Mouse (Mus musculus): ENCODE results near the gene Gsdma2.
"Not testable (repeated sequence)": the region's sequence is repeated elsewhere in the genome, so short reads cannot be mapped to it uniquely, and the experiment has no call there.

The Gsdma2 gene

DNA sequence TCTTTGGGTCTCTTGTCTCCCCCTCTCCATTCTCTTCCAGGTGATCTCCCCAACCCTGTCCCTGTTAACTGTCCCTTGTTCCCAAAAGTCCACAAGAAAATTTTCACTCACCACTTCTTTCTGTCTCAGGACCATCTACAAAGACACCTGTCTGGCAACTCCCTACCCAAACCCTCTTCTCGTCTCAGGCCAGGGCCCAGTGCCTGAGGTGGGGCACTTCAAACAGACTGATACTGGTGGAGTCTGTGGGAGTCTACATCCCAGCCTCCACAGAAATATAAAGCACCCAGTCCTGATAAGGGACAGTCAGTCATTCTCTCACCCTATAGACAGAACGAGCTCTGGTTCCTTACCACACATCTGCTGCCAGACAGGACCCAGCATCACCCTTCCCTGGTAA, at the start of gene Gsdma2:
Gsdma2 (plus strand) TSS at position 301 of the 400 bp plus-strand sequence.
- no peak for DNase-seq (ENCODE audit: low read depth, low spot score)

DNA sequence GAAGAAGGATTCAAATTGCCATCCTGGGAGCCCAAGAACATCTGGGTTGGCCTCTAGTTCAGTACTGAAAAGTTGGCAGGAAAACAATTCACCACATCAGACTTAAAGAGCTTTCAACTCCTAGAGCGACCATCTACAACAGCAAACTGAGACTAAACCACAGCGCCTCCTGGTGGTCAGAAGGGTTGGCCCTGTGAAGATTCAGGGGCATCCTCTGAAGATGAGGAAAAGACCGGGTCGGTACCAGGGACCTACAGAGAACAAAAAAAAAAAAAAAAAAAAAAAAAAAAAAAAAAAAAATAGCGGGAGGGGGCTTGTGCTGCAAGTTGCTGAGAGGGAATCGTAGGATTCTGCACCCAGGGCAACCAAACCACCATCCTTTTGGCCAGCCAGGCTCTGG, 49.2 kb upstream of the Gsdma2 start:
- no peak for DNase-seq (ENCODE audit: low read depth, low spot score)

DNA sequence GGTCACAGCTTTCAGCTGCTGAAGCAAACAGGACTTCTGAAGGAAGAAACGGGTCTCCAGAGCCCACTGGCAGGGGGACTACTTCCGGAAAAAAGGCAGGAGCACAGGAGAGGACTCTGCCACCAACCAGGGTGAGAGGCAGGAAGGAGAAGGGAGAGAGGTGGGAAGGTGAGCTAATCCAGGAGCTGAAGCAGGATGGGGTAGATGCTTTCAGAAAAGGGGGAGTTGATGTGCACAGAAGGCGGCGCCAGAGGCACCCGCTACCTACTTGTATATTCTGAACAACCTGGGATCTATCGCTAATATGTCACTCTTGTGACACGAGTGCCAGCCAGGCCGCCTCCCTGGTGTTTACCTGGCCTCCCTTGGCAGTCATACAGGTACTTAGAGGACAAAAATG, 48.6 kb upstream of the Gsdma2 start, which contains the start of gene Lrrc3c:
Lrrc3c (plus strand) TSS at position 301 of the 400 bp plus-strand sequence.
- DNase-seq (ENCODE audit: low read depth, low spot score): no peak

DNA sequence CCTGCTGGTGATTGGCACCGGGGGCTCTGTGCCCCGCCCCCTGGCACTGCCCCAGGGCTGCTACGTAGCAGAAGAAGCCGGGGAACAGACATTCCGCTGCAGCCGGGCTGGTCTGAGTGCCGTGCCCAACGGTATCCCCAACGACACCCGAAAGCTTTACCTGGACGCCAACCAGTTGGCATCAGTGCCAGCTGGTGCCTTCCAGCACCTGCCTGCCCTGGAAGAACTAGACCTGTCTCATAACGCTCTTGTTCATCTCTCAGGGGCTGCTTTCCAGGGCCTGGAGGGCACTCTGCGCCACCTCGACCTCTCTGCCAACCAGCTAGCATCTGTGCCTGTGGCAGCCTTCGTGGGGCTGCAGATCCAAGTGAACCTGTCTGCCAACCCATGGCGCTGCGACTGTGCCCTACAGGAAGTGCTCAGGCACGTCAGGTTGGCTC, 47.7 kb upstream of the Gsdma2 start:
- DNase-seq (ENCODE audit: low read depth, low spot score): no peak

DNA sequence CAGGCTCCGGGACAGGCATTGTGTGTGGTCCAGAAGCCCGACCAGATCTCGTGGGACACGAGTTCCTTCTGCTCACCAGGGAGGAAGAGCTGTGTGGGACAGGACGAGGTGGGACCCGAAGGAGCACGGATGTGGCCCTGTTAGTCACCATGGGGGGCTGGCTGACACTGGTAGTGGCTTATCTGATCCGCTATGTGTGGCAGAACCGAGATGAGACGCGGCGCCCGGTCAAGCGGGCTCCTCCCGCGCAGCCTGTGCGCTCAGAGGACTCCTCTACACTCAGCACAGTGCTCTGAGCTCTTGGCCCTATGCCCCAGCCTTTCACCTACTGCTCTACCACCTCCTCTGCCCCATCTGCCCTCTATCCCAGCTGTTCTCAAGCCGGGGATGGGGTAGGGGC, 47.3 kb upstream of the Gsdma2 start:
- no peak for DNase-seq (ENCODE audit: low read depth, low spot score)

DNA sequence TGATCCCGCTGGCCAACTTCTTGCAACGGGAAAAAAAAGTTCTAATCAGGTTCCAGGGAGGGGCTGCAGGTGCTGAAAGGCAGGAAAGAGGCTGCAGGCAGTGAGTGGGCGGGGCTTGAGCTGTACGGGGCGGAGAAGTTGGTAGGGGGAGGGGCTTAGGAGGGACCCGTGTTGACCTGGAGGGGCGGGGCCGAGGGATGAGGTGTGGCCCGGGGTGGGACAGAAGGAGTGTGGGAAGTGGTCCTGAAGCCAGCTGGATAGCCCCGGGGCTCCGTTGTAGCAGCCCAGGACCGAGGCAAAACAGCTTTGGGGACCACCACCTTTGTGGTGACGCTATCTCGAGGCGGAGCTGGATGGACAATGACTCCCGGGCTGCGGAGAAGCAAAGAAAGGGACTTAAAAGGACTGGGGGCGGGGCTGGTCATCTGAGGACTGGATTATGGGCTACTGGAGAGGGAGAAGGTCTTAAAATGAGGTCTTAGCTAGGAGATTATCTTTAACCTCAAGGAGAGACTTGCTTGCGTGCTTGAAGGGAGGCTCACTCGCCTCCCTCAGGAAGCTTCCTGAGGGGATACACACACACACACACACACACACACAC, 44.4 kb upstream of the Gsdma2 start:
- no peak for DNase-seq (ENCODE audit: low read depth, low spot score)

DNA sequence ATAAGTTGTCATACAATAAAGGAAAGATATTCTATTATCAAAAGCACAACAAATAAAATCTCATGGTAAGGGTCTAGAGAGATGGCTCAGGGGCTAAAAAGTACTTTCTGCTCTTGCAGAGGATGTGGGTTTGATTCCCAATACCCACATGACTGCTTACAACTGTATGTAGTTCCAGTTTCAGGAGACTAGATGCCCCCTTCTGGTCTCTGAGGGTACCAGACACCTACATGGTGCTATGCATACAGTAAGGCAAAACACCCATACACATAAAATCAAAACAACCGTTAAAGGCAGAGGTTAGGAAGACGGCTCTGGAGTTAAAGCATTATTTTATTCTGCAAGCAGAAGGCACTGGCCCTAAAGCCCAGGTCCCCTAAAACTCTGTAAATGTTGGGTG, 42.6 kb upstream of the Gsdma2 start:
- DNase-seq (ENCODE audit: low read depth, low spot score): no peak

DNA sequence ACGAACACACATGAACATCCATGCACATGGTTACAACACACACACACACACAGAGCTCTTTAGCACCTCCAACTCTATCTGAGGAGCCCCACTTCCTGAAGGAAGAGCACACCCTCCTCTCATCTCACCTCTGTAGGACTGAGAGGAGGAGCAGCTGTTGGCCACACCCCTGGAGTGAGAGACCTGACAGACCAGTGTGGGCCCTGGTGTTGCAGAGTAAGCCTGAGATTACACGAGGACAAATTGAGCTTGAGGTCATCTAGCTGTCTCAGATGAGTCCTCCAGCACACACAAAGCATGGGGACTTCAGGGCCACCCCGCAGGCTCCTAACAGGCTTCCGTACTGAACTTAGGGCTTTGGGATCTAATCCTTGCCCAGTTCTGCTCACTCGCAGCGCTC, 41.6 kb upstream of the Gsdma2 start:
- not testable (repeated sequence) for DNase-seq (ENCODE audit: low read depth, low spot score)

DNA sequence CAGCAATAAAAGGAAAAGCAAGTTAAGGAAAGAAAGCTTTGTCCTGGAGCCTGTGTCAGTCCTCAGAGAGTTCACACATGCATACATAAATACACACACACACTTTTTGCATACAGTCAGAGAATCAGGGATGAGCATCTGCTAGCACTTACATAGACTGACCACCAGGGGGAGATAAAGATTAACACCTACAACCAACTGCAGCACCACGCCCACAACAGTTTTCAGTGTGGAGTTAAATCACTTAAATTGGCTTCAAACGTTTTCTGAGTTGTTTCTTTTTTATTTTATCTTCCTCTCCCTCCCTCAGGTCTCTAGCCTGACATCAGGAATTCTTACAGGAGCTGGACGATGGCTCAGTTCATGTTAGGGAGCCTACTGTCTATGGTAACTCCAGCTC, 39.8 kb upstream of the Gsdma2 start:
- DNase-seq (ENCODE audit: low read depth, low spot score): no peak

DNA sequence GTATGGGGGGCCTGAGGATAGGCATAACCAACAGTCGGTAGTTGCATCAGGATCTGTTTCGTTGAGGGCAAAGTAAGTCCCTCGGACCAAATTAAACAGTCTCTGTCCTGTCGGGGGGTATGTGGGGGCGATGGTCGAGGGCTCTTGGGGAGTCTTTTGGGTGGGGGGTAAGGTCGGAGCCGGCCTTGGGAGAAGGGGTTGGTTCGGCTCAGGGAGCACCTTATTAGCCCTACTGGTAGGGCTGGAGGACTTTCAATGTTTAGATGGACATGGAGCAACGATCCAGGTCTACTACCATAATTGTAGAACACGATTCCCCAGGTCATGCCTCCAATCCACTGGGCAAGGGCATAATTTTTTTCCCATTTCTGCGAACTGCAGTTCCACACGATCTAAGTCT, 25.8 kb upstream of the Gsdma2 start:
- no peak for DNase-seq (ENCODE audit: low read depth, low spot score)

DNA sequence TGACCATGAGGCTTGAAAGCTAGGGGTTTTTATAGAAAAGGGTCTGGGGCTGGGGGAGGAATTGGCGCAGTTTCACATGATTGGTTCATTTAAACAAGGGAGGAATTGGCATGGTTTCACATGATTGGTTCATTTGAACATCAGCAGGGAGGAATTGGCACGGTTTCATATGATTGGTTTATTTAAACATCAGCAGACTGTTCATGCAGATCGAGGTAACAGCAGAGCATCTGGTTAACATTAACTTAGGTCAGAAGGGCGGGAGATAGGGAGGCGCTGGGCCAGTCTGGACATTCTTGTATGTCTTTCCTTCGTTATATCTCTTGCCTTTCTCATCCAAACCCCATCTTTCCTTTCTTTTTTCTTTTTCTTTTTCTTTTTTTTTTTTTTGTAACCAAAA, 22.6 kb upstream of the Gsdma2 start:
- DNase-seq (ENCODE audit: low read depth, low spot score): not testable (repeated sequence)

DNA sequence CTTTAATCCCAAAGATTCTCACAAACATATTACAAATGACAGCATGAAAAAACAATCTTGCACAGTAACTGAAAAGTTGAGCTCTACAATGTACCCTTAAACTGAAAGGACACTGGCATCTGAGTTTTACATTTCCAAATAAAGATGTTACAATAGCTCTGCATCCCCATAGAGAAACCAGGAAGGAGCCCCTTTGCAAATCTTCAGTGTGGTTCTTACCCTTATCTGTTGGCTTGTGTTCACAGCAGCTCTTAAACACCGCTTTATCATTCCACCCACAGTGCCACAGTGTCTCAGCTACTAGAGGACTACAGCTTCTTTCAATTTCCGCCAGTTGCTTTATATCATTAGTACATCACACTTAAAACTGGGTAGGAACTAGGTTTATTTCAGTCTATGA, 22.2 kb upstream of the Gsdma2 start:
- not testable (repeated sequence) for DNase-seq (ENCODE audit: low read depth, low spot score)

DNA sequence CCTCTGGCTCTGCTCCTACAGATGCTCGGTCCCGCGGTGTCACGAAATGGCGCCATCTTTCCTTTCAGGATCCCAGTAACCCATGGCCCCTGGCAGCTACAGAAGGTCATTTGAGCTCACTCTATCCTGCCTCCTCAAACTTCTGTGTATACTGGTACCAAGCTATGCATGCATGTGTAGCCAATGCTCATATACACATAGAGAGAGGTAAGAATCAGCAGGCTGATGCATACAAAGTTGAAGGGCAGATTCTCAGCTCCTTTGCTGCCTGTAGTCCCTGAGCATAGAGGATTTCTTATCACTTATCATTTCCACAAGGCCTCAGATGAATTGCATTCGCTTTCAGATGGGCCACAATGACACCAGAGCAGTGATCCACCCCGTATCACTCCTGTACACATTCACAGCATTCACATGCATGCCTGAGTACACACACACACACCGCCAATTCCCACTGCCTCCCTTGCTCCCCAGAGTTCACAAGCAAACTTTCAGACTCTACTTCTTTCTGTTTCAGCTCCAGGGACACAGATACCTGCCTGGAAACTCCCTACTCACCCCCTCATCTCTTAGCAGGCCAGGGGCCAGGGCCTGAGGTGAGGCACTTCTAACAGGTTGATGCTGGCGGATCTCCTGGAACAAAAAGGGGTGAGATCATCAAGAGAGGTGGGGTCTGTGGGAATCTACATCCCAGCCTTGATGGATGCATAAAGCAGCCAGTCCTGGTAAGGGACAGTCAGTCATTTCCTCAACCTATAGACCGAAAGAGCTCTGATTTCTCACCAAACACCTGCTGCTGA, 20.7 kb upstream of the Gsdma2 start, which contains the start of the genes Gm12355 and Gsdma3:
Gm12355 (minus strand) TSS at position 51 of the 800 bp plus-strand sequence.
Gsdma3 (plus strand) TSS at position 750 of the 800 bp plus-strand sequence.
- no peak for DNase-seq (ENCODE audit: low read depth, low spot score)

DNA sequence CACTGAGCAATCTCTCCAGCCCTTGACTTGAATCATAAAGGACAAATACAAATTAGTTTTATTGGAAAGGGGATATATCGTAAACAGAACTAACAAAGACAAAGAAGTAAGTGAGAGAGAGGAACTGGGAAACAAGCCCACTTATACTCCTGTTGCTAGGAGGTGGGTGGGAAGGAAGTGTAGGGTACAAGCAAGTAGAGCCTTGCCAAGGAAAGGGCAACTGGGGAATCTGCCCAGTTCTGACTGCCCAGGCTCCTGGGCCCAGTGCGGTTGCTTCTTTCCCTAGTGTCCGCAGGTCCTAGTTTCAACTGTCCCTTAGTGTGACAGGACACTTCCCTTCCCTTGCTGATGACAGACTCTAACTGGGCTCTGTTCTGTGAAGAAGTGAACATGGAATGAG, 17.9 kb upstream of the Gsdma2 start:
- DNase-seq (ENCODE audit: low read depth, low spot score): no peak

DNA sequence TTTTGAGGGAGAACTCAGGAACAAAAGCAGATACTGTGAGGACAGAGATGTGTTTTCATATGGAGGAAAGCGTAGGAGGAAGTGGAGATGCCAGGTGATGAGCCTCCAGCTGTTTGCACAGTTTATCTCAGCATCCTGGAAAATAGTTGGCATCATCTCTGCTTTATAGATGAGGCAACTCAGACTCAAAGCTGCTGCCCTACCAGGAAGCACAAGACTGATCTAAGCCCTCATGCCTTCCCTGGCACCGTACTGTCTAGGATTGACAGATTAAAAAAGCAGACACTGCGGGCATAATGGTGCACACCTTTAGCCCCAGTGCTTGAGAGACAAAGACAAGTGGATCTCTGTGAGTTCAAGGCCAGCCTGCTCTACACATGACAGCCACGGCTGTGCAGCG, 15.9 kb upstream of the Gsdma2 start:
- DNase-seq (ENCODE audit: low read depth, low spot score): no peak

DNA sequence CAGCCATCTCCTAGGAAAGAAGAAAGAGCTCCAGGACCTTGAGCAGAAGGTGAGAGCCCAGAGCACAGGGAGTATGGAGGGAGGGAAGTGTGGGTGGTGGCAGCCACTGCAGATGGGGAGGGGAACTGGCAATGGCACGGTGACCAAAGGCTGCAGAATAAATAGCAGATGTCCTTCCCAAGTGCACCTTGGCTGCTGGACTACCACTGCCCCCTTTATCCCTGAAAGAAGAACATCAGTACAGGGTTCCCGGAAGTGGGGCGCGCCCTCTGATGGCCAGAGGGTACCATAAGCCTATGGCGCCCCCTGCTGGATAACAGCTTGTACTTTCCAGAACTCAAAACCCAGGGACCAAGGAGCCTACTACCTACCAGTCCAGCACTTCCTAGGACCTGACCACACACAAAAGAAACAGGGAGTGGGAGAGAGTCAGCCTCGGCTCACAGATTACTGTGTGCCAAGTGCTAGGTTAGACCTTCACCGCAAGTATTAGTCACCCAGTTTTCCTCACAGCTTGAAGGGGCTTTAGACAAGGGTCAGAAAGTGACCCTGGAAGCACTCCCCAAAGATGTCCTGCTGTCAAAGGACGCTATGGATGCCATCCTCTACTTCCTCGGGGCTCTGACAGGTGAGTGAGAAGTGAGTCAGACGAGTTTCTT, 11.1 kb upstream of the Gsdma2 start:
- not testable (repeated sequence) for DNase-seq (ENCODE audit: low read depth, low spot score)

DNA sequence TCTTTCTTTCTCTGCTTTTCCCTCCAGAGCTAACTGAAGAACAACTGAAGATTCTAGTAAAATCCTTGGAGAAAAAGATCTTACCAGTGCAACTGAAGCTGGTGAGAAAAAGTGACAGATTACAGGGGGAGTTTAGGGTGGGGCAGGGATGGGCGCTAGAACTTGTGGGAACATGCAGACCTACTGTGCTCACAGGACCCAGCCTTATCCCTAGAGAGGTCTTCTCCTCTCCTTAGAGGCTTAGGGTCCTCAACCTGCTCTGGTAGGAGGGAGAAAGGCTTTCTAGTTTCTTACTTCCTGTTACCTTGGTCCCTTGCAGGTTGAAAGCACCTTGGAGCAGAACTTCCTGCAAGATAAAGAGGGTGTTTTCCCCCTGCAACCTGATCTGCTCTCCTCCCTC, 9.1 kb upstream of the Gsdma2 start:
- no peak for DNase-seq (ENCODE audit: low read depth, low spot score)

DNA sequence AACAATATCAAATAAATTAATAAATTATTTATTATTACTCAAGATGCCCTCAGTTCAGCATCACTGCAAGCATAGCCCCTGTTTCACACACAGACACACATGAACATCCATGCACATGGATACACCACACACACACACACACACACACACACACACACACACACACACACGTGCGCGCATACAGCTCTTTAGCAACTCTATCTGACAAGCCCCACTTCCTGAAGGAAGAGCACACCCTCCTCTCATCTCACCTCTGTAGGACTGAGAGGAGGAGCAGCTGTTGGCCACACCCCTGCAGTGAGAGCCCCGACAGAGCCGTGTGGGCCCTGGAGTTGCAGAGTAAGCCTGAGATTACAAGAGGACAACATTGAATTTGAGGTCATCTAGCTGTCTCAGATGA, 6.5 kb upstream of the Gsdma2 start:
- no peak for DNase-seq (ENCODE audit: low read depth, low spot score)

DNA sequence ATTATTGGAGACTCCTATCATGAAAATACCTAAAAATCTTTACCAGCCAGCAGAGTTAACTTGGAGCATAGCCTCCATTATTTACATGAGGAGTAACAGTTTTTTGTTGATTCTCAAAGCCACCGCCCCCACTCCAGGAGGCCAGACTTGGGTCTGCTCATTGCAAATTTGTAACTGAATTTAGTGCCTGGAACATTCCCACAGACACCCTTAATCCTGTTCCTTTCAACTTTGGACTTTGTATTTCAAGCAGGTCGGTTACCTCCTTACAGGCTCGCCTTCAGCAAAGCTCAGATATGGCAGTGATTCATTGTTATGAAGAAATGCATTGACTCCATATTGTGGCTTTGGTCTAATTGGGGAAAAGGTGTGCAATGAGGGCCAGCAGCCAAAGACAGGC, 1.8 kb upstream of the Gsdma2 start:
- DNase-seq (ENCODE audit: low read depth, low spot score): no peak

DNA sequence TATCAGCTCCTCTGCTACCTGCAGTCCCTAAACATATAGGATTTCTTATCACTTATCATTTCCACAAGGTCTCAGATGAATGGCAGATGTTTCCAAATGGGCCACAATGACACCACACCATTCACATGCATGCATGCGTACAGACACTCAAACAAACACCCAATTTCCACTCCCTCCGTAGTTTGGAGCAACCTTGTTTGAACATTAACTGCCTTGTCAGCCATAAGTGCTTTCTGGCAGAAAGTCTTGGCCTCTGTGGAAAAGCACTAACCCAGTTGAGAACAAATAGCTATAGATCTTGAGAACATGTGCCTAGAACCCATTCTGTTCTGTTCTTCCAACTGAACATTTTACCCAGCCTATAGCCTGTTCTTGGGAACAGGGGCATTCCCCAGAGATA, 613 bp upstream of the Gsdma2 start:
- DNase-seq (ENCODE audit: low read depth, low spot score): no peak

DNA sequence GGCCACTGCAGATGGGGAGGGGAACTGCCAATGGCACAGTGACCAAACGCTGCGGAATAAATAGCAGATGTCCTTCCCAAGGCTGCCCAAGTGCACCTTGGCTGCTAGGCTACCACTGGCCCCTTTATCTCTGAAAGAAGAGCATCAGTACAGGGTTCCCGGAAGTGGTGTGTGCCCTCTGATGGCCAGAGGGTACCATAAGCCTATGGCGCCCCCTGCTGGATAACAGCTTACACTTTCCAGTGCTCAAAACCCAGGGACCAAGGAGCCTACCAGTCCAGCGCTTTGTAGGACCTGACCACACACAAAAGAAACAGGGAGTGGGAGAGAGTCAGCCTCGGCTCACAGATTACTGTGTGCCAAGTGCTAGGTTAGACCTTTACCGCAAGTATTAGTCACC, 8.5 kb downstream of the Gsdma2 start:
- not testable (repeated sequence) for DNase-seq (ENCODE audit: low read depth, low spot score)

DNA sequence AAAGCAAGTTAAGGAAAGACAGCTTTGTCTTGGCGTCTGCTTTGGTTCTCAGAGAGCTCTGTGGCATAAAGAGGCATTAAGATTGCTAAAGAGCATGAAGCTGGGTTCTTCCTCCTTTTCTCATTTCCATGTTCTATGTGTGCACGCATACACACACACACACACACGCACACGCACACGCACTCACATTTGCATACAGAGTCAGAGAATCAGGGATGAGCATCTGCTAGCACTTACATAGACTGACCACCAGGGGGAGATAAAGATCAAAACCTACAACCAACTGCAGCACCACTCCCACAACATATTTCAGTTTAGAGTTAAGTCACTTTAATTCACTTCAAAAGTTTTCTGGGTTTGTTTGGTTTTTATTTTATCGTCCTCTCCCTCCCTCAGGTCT, 14.0 kb downstream of the Gsdma2 start:
- peak; percentile 40 for DNase-seq (ENCODE audit: low read depth, low spot score)

DNA sequence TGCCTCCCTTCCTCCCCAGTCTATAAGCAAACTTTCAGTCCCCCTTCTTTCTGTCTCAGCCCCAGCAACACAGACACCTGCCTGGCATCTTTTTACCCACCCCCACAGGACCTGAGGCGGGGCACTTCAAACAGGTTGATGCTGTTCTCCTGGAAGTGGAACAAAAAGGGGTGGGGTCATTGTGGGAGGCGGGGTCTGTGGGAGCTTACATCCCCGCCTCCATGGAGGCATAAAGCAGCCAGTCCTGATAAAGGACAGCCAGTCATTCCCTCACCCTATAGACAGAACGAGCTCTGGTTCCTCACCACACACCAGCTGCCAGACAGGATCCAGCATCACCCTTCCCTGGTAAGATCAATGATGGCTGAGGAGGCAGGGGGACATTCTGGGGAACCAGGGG, 17.5 kb downstream of the Gsdma2 start, which contains the start of gene Gsdma:
Gsdma (plus strand) TSS at position 261 of the 400 bp plus-strand sequence.
- no peak for DNase-seq (ENCODE audit: low read depth, low spot score)
